Mouse (Mus musculus): Measurements from ENCODE around the gene Col6a1. TPM values are rescaled to one million over a fixed set of nuclear protein-coding genes. Genes with fewer than 3 reads are reported as not detected.

Col6a1 gene
- polyA plus RNA-seq, 1 experiment, result 385 TPM

- DNase-seq (ENCODE audit: low read depth), result no peak
Observed at GRCm38 (mm10) chr10:76680758-76681650, 45.0 kb downstream of the Col6a1 start.

- DNase-seq (ENCODE audit: low read depth), result no peak
Observed at GRCm38 (mm10) chr10:76678122-76678521, 47.8 kb downstream of the Col6a1 start.

- no peak for DNase-seq (ENCODE audit: low read depth)
Observed at GRCm38 (mm10) chr10:76675268-76675667, 50.7 kb downstream of the Col6a1 start.

GRCm38 (mm10) chr10:76674581-76674980 is 51.4 kb downstream of the Col6a1 start:
- DNase-seq (ENCODE audit: low read depth), result no peak

GRCm38 (mm10) chr10:76671939-76672338 is 54.0 kb downstream of the Col6a1 start:
- no peak for DNase-seq (ENCODE audit: low read depth)

- DNase-seq (ENCODE audit: low read depth), result no peak
Observed at GRCm38 (mm10) chr10:76668947-76669284, 57.1 kb downstream of the Col6a1 start.

GRCm38 (mm10) chr10:76668261-76668946 is 57.6 kb downstream of the Col6a1 start:
- DNase-seq (ENCODE audit: low read depth), result no peak

- DNase-seq (ENCODE audit: low read depth), result no peak
Observed at GRCm38 (mm10) chr10:76667197-76667805, 58.7 kb downstream of the Col6a1 start.

GRCm38 (mm10) chr10:76665551-76665950 is 60.4 kb downstream of the Col6a1 start:
- DNase-seq (ENCODE audit: low read depth), result no peak

GRCm38 (mm10) chr10:76664156-76665115 is 61.5 kb downstream of the Col6a1 start:
- DNase-seq (ENCODE audit: low read depth), result no peak

Other genes starting within 250 kb of the Col6a1 start
- gene Lss, start 194.6 kb downstream of the Col6a1 start, polyA plus RNA-seq (2012; rRNA removed), result 37.1 and 49.5 TPM in 2 replicates
- gene Spatc1l, start 163.9 kb downstream of the Col6a1 start, polyA plus RNA-seq (2012; rRNA removed), result 0.53 and 1.2 TPM in 2 replicates
- 3.9 and 6.9 TPM in 2 replicates for gene Ftcd, start 150.5 kb downstream of the Col6a1 start, polyA plus RNA-seq (2012; rRNA removed)
- 308 and 385 TPM in 2 replicates for gene Col6a2, start 102.5 kb downstream of the Col6a1 start, polyA plus RNA-seq (2012; rRNA removed)
- gene Pcbp3, start 235.7 kb upstream of the Col6a1 start, polyA plus RNA-seq (2012; rRNA removed), result 27.3 and 40.4 TPM in 2 replicates